Mouse (Mus musculus) limb, embryonic 13.5 days (tissue): ENCODE results near the gene Tab1. TPM values are rescaled to one million over a fixed set of nuclear protein-coding genes. Genes with fewer than 3 reads are reported as not detected.
A peak's percentile ranks its signal among the peaks of the same experiment; 100 is the strongest.

ENCODE experiments used
- ATAC-seq: fragments of 200-750 bp; cut with Nextera tagmentation; 2 replicates; pipeline ENCODE4 v1.8.0; 2017; ENCODE audit warnings: low read depth, moderate number of reproducible peaks, moderate TSS enrichment; ENCODE audit not compliant: low FRiP score
- H3K27ac ChIP-seq: fragments of 300-500 bp; sonication (generic); 2 replicates; pipeline ENCODE4 v1.5.1; 2015; ENCODE audit warnings: inconsistent platforms, mild to moderate bottlenecking, moderate library complexity
- H3K27me3 ChIP-seq: fragments of 300-500 bp; sonication (generic); 2 replicates; pipeline ENCODE4 v1.6.1; 2015; ENCODE audit warnings: mild to moderate bottlenecking, inconsistent platforms
- H3K36me3 ChIP-seq: fragments of 300-500 bp; sonication (generic); 2 replicates; pipeline ENCODE4 v1.6.1; 2015; ENCODE audit warnings: inconsistent platforms, mild to moderate bottlenecking, moderate library complexity
- H3K4me1 ChIP-seq: fragments of 300-500 bp; sonication (generic); 2 replicates; pipeline ENCODE4 v1.6.1; 2015; ENCODE audit warnings: inconsistent platforms
- H3K4me2 ChIP-seq: fragments of 300-500 bp; sonication (generic); replicated peaks from 2 replicates; pipeline ENCODE4 v1.6.1; 2015; ENCODE audit warnings: inconsistent platforms, mild to moderate bottlenecking, moderate library complexity
- H3K4me3 ChIP-seq: fragments of 300-500 bp; sonication (generic); 2 replicates; pipeline ENCODE4 v1.5.1; 2015; ENCODE audit warnings: moderate library complexity, mild to moderate bottlenecking, inconsistent platforms
- H3K9ac ChIP-seq: fragments of 300-500 bp; sonication (generic); 2 replicates; pipeline ENCODE4 v1.6.1; 2015; ENCODE audit warnings: mild to moderate bottlenecking, inconsistent platforms
- H3K9me3 ChIP-seq: fragments of 300-500 bp; sonication (generic); 2 replicates; pipeline ENCODE4 v1.6.1; 2016; ENCODE audit warnings: inconsistent platforms
- WGBS: fragments of 180-500 bp; shearing (Covaris S2); methylation state at CpG from one replicate; pipeline ENCODE4 v1.1.7; 2015; 5-methylcytosine and 5-hydroxymethylcytosine counted together
- polyA plus RNA-seq: library from polyadenylated mRNA; unstranded; fragments of >200 nt; fragmentation: Nextera tagmentation; extraction: Ambion mirVana; gene quantifications from 2 replicates; pipeline ENCODE4 v1.2.1, GENCODE M21; 2015

The Tab1 gene
- polyA plus RNA-seq, 1 experiment from 2014 or later = 45.6 TPM

- no peak overlapping the region for H3K4me3 ChIP-seq
- 71% methylated on average over 1 of the region's 1 CpGs for WGBS
Observed at GRCm38 (mm10) chr15:80095596-80095995, 37.3 kb upstream of the Tab1 start.

GRCm38 (mm10) chr15:80096406-80096805 is 36.5 kb upstream of the Tab1 start:
- H3K27ac ChIP-seq = no peak overlapping the region
- peaks cover 66% of the 10 kb centered on the region for H3K27me3 ChIP-seq
- H3K36me3 ChIP-seq = no peaks in the 10 kb centered on the region
- H3K9ac ChIP-seq = peak overlapping the region; percentile 5; the same call in 1 of the 2 replicates
- H3K4me2 ChIP-seq = no peak overlapping the region
- H3K4me1 ChIP-seq = peaks cover 31% of the 10 kb centered on the region
- 68% methylated on average over 10 of the region's 10 CpGs for whole genome bisulfite sequencing
- H3K9me3 ChIP-seq = no peaks in the 10 kb centered on the region
- H3K4me3 ChIP-seq = no peak overlapping the region
- ATAC-seq = no peak

More at GRCm38 (mm10) chr15:80095596-80095995, 37.3 kb upstream of the Tab1 start:
- Histone ChIP-seq H3K36me3 (no peaks in the 10 kb centered on the region), H3K4me1 (peaks cover 37% of the 10 kb centered on the region), H3K4me2 (no peak overlapping the region), H3K9me3 (no peaks in the 10 kb centered on the region), H3K9ac (no peak overlapping the region), H3K27ac (no peak overlapping the region), H3K27me3 (peaks cover 72% of the 10 kb centered on the region)
- no peak for ATAC-seq

GRCm38 (mm10) chr15:80096946-80097881 is 35.7 kb upstream of the Tab1 start:
- ATAC-seq = peak; percentile 62; the same call in 1 of the 2 replicates
- no peak overlapping the region for H3K27ac ChIP-seq
- 18% methylated on average over 17 of the region's 20 CpGs for WGBS
- H3K27me3 ChIP-seq = peaks cover 58% of the 10 kb centered on the region
- peaks cover 24% of the 10 kb centered on the region for H3K4me1 ChIP-seq
- H3K4me2 ChIP-seq = peak overlapping the region; percentile 42
- no peaks in the 10 kb centered on the region for H3K9me3 ChIP-seq
- H3K4me3 ChIP-seq = no peak overlapping the region
- peak overlapping the region; percentile 53; the same call in 1 of the 2 replicates for H3K9ac ChIP-seq
- no peaks in the 10 kb centered on the region for H3K36me3 ChIP-seq

GRCm38 (mm10) chr15:80097999-80098461 is 34.9 kb upstream of the Tab1 start:
- Histone ChIP-seq H3K27me3 (peaks cover 50% of the 10 kb centered on the region), H3K4me1 (peaks cover 20% of the 10 kb centered on the region)
- WGBS = 32% methylated on average over 8 of the region's 8 CpGs

GRCm38 (mm10) chr15:80098809-80099208 is 34.1 kb upstream of the Tab1 start:
- Histone ChIP-seq H3K27me3 (peaks cover 42% of the 10 kb centered on the region), H3K36me3 (no peaks in the 10 kb centered on the region), H3K4me3 (no peak overlapping the region), H3K4me1 (peaks cover 20% of the 10 kb centered on the region), H3K27ac (no peak overlapping the region), H3K9me3 (no peaks in the 10 kb centered on the region), H3K9ac (no peak overlapping the region), H3K4me2 (no peak overlapping the region)
- no peak for ATAC-seq
- WGBS = 32% methylated on average over 9 of the region's 9 CpGs

More at GRCm38 (mm10) chr15:80097999-80098461, 34.9 kb upstream of the Tab1 start:
- Histone ChIP-seq H3K9me3 (no peaks in the 10 kb centered on the region), H3K27ac (no peak overlapping the region), H3K9ac (no peak overlapping the region), H3K4me2 (0 out of 2 replicates have a peak overlapping the region, but pooled peaks have one; percentile 42), H3K4me3 (no peak overlapping the region), H3K36me3 (no peaks in the 10 kb centered on the region)
- no peak for ATAC-seq

- Histone ChIP-seq H3K27ac (no peak overlapping the region), H3K9me3 (no peaks in the 10 kb centered on the region), H3K27me3 (peaks cover 36% of the 10 kb centered on the region), H3K36me3 (no peaks in the 10 kb centered on the region), H3K4me3 (no peak overlapping the region), H3K9ac (no peak overlapping the region), H3K4me2 (no peak overlapping the region), H3K4me1 (peaks cover 20% of the 10 kb centered on the region)
- ATAC-seq = no peak
- WGBS = 68% methylated on average over 3 of the region's 3 CpGs
Observed at GRCm38 (mm10) chr15:80099477-80099876, 33.5 kb upstream of the Tab1 start.

- Histone ChIP-seq H3K9me3 (no peaks in the 10 kb centered on the region), H3K27me3 (peaks cover 36% of the 10 kb centered on the region), H3K4me1 (peaks cover 20% of the 10 kb centered on the region), H3K27ac (no peak overlapping the region), H3K4me3 (no peak overlapping the region), H3K36me3 (no peaks in the 10 kb centered on the region), H3K4me2 (no peak overlapping the region), H3K9ac (no peak overlapping the region)
- 78% methylated on average over 3 of the region's 3 CpGs for WGBS
- no peak for ATAC-seq
Observed at GRCm38 (mm10) chr15:80100196-80100595, 32.7 kb upstream of the Tab1 start.

GRCm38 (mm10) chr15:80100871-80101270 is 32.1 kb upstream of the Tab1 start:
- WGBS = 86% methylated on average over 10 of the region's 10 CpGs
- no peak overlapping the region for H3K9ac ChIP-seq
- peaks cover 31% of the 10 kb centered on the region for H3K27me3 ChIP-seq
- H3K4me3 ChIP-seq = no peak overlapping the region
- peaks cover 20% of the 10 kb centered on the region for H3K4me1 ChIP-seq
- H3K9me3 ChIP-seq = no peaks in the 10 kb centered on the region
- no peak overlapping the region for H3K27ac ChIP-seq
- no peak overlapping the region for H3K4me2 ChIP-seq
- no peak for ATAC-seq
- H3K36me3 ChIP-seq = no peaks in the 10 kb centered on the region

GRCm38 (mm10) chr15:80101503-80101902 is 31.4 kb upstream of the Tab1 start:
- no peak overlapping the region for H3K4me2 ChIP-seq
- H3K36me3 ChIP-seq = no peaks in the 10 kb centered on the region
- H3K9me3 ChIP-seq = no peaks in the 10 kb centered on the region
- H3K4me3 ChIP-seq = no peak overlapping the region
- peaks cover 24% of the 10 kb centered on the region for H3K27me3 ChIP-seq
- no peak for ATAC-seq
- WGBS = 58% methylated on average over 6 of the region's 6 CpGs
- H3K27ac ChIP-seq = no peak overlapping the region
- peaks cover 20% of the 10 kb centered on the region for H3K4me1 ChIP-seq
- H3K9ac ChIP-seq = no peak overlapping the region

- Histone ChIP-seq H3K4me3 (no peak overlapping the region), H3K27ac (no peak overlapping the region), H3K4me2 (no peak overlapping the region), H3K36me3 (no peaks in the 10 kb centered on the region), H3K4me1 (peaks cover 12% of the 10 kb centered on the region), H3K27me3 (peaks cover 19% of the 10 kb centered on the region), H3K9me3 (no peaks in the 10 kb centered on the region), H3K9ac (no peak overlapping the region)
- no peak for ATAC-seq
- WGBS = 78% methylated on average over 6 of the region's 6 CpGs
Observed at GRCm38 (mm10) chr15:80102495-80102894, 30.4 kb upstream of the Tab1 start.

- H3K27ac ChIP-seq = no peak overlapping the region
- H3K27me3 ChIP-seq = peaks cover under 1% of the 10 kb centered on the region; the same call in 1 of the 2 replicates
- WGBS = 75% methylated on average over 12 of the region's 12 CpGs
- no peak for ATAC-seq
- no peak overlapping the region for H3K4me3 ChIP-seq
- H3K4me2 ChIP-seq = no peak overlapping the region
- H3K9me3 ChIP-seq = no peaks in the 10 kb centered on the region
- H3K9ac ChIP-seq = no peak overlapping the region
- H3K36me3 ChIP-seq = no peaks in the 10 kb centered on the region
- H3K4me1 ChIP-seq = no peaks in the 10 kb centered on the region
Observed at GRCm38 (mm10) chr15:80105490-80106410, 27.2 kb upstream of the Tab1 start.

GRCm38 (mm10) chr15:80107143-80107542 is 25.8 kb upstream of the Tab1 start:
- ATAC-seq = no peak
- no peaks in the 10 kb centered on the region for H3K27me3 ChIP-seq
- no peaks in the 10 kb centered on the region for H3K36me3 ChIP-seq
- H3K4me2 ChIP-seq = no peak overlapping the region
- H3K27ac ChIP-seq = no peak overlapping the region
- no peak overlapping the region for H3K4me3 ChIP-seq
- H3K9me3 ChIP-seq = no peaks in the 10 kb centered on the region
- 88% methylated on average over 8 of the region's 8 CpGs for WGBS
- H3K4me1 ChIP-seq = no peaks in the 10 kb centered on the region
- no peak overlapping the region for H3K9ac ChIP-seq
